Mouse (Mus musculus): Measurements from ENCODE around the gene Psd4. TPM values are rescaled to one million over a fixed set of nuclear protein-coding genes. Genes with fewer than 3 reads are reported as not detected.

Psd4 gene
- polyA plus RNA-seq, 1 experiment: 0.53 TPM

DNA sequence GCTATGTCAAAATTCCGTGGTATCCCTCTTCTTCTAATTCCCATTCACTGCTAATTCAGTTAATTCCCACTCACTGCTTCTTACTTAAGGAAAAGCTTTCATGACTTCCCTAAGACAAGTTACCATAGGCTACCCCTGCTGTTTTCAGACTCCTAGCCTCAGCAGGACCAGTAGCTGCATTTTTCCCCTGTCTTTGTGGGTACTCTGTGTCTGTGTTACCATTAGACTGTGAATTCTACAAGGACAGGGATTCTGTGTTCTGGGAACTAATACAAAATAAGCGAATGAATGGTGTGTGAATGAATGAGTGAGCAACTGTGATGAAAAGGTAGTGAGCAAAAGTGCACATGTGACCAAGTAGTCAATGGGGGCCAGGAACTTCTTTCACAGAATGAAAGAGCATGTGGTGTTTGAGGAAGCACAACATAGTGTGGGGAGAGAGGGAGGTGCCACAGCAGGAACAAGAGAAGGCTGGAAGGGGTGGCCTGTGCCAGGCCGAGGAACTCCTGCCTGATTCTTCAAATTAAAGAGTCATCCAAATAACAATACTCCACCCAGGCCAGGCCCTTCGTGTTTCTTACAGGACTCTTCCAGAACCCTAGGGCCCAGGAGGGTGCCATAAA lies 75.0 kb downstream of the Psd4 start:
- DNase-seq (ENCODE audit: low read depth): no peak
- no peak for TF ChIP-seq CTCF (IDR thresholded peaks at IDR 0.05; ENCODE audit: borderline replicate concordance, extremely low read depth, insufficient read depth, insufficient read length)
- no peak for TF ChIP-seq POLR2A (IDR thresholded peaks at IDR 0.05; ENCODE audit: borderline replicate concordance, extremely low read depth, insufficient read depth, insufficient read length, poor library complexity, severe bottlenecking)

DNA sequence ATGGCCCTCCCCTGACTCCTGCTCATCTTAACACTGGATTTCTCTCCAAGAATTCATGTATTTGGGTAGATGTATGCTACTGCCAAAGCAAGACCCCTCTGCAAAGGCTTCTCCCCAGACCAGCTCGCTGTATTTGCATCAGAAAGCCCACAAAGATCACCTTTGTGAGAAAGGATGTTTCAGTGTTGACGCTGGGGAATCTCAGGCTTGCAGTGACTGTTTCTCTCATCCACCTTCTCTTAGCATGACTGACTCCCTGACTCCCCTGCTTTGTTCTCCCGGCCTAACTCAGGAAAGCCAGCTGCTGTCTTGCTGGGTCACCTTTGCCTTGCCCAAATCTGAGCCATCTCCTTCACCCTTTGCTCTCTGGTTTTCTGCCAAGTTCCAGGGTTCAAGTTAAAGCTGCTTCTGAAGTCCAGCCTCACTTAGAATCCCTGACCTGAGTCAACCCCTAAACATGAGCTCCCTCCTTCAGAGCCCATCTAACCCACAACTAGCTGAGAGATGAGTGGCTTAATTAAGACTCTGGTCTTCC lies 75.9 kb downstream of the Psd4 start:
- TF ChIP-seq POLR2A (IDR thresholded peaks at IDR 0.05; ENCODE audit: borderline replicate concordance, extremely low read depth, insufficient read depth, insufficient read length, poor library complexity, severe bottlenecking) (no peak), CTCF (IDR thresholded peaks at IDR 0.05; ENCODE audit: borderline replicate concordance, extremely low read depth, insufficient read depth, insufficient read length) (no peak)

DNA sequence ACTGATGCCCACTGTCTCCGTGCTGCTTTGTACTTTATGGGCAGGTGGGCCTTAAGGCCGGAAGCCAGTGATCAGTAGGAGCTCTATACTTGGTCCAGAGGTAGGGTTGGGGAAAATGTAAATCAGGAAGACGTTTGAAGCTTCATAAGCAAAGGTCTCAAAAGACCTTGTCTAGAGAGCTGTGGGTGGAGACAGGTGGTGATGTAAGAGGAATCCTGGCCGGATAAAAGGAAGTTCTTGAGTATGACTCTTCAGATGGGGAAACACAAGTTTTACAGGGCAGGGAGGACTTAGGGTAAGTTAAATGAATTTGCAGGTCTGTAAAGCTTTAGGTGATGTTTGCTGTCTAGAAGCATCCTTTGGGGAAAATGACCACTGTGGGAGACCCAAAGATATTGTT lies 81.7 kb downstream of the Psd4 start:
- TF ChIP-seq CTCF (IDR thresholded peaks at IDR 0.05; ENCODE audit: borderline replicate concordance, extremely low read depth, insufficient read depth, insufficient read length): no peak
- no peak for TF ChIP-seq POLR2A (IDR thresholded peaks at IDR 0.05; ENCODE audit: borderline replicate concordance, extremely low read depth, insufficient read depth, insufficient read length, poor library complexity, severe bottlenecking)
- no peak for DNase-seq (ENCODE audit: low read depth)

More for the DNA sequence above, 75.9 kb downstream of the Psd4 start:
- no peak for DNase-seq (ENCODE audit: low read depth)

DNA sequence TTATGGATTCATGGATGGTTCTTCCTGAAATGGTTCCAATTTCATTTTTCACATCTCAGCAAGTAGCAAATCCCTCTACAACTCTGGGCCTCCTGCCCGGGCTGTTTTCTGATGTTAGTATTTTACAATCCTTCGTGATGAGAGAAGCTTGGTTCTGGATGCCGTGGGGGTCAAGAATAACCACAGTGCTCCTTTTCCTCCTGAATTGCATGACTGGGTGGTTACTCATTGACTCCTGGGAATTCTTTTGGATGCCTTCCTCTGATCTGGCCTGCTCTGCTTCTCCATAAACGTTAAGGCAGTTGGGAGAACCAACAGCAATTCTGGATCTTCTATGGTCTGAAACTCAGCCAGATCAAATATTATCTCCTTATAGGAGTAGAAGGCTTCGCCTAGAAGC lies 85.8 kb downstream of the Psd4 start:
- TF ChIP-seq CTCF (IDR thresholded peaks at IDR 0.05; ENCODE audit: borderline replicate concordance, extremely low read depth, insufficient read depth, insufficient read length) (no peak), POLR2A (IDR thresholded peaks at IDR 0.05; ENCODE audit: borderline replicate concordance, extremely low read depth, insufficient read depth, insufficient read length, poor library complexity, severe bottlenecking) (no peak)
- no peak for DNase-seq (ENCODE audit: low read depth)

DNA sequence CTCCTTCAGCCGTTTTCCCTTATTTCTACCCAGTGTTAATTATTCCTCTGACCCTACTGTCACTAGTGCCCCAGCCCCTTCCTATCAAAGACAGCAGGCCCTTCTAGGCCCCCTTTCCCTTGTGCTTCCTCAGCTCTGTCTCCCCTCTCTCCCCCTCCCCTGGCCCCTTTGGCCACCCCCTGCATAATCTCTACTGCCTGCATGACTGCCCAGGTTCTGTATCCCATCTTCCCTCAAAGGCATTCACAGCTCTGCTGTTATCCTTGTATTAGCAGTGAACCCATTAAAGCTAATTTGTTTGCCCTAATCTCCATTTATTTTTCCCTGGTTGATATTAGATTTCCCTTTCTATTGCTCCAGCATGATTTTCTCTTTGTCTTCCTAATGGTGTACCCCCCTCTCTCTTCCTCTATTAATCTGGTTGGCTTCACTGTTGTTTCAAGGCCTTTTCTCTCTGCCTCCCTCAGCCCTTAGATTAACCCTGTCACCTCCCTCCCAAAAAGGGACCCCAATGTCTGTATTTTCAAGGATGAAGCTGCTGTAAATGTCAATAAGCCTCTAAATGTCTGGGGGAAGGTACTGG lies 87.1 kb downstream of the Psd4 start:
- DNase-seq (ENCODE audit: low read depth): peak; percentile 11
- TF ChIP-seq POLR2A (IDR thresholded peaks at IDR 0.05; ENCODE audit: borderline replicate concordance, extremely low read depth, insufficient read depth, insufficient read length, poor library complexity, severe bottlenecking): no peak

DNA sequence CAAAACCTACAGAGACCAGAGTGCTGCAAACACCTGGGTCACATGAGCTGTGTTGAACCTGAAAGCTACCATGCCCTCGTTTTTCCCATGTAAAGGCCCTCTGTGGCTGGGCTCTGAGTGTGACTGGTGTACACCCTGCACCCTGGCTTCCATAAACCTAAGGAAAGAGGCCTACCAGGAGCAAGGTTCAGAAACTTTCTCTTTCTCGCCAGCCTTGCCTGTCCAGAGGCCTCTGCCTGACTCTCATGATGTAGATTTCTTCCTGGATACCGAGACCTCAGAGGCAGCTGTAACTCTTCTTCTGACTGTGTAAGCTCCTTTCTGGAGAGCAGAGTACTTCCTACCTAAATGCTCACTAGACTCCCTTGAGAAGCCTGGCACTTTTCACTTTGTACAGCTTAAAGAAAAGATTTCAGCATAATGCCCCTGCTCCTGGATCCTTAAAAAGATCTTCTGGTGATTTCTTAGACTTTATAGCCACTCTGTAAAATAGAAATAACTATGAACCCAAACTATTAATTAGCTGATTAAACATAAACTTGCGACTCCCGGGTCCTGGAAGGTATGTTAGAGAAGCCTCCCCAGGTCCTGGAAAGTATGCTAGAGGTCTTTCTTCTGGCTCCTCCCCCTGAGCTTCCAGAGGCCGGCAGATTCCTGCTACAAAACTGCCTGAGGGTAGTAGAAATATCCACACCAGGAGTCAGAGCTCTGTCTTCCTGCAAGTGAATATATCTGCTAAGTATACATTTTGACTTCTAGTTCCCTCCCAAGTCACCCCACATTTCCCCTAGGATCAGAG lies 87.9 kb downstream of the Psd4 start:
- TF ChIP-seq POLR2A (IDR thresholded peaks at IDR 0.05; ENCODE audit: borderline replicate concordance, extremely low read depth, insufficient read depth, insufficient read length, poor library complexity, severe bottlenecking) (no peak), CTCF (IDR thresholded peaks at IDR 0.05; ENCODE audit: borderline replicate concordance, extremely low read depth, insufficient read depth, insufficient read length) (no peak)
- DNase-seq (ENCODE audit: low read depth): no peak

DNA sequence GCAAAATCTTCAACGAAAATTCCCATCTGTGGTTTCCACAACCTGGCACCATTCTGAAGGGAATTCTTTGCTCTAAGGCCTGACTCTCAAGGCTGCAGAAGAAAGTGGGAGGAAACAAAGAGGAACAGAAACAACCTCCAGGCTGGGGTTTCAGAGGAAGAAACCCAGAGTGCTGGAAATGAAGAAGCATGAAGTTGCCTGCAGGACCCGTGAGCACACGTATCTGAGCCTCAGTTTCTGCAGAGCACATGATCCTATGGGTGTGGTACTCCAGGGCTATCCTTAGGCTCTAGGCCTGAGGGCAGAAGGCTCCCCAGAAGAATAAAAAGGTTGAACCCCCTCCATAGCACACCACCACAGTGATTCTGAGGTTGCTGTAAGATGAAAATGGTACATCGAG lies 89.5 kb downstream of the Psd4 start:
- TF ChIP-seq POLR2A (IDR thresholded peaks at IDR 0.05; ENCODE audit: borderline replicate concordance, extremely low read depth, insufficient read depth, insufficient read length, poor library complexity, severe bottlenecking) (no peak), CTCF (IDR thresholded peaks at IDR 0.05; ENCODE audit: borderline replicate concordance, extremely low read depth, insufficient read depth, insufficient read length) (no peak)
- no peak for DNase-seq (ENCODE audit: low read depth)

DNA sequence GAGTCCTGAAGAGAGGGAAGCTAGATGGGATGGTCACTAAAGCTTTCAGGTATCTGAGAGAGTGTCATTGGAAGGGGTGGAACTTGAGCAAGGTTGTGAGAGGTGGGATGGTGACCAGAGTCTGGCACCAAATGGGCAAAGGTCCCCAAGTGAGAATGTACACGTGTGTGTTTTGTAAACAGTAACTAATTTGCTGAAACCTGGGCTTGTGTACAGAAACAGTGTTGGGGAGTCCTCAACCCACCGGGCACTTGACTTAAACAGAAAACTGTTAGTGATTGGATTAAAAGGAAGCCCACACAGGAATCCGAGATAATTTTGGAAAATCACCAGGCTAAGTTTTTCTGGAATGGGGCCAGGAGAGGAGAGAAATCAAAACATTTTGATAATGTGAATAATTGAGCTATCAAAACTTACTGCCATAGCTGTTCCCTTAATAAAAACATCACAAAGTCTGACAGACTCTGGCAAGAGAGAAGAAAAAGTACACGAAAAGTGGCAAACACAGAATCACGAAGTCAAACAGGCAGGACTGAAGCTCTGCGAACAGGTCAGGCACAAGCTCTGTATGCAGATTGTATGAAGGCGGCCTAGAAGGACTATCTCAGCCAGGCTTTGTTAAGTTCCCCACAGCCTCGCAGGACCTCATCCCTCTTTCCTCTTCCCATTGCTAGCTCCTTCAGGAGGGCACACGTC lies 92.9 kb downstream of the Psd4 start:
- TF ChIP-seq CTCF (IDR thresholded peaks at IDR 0.05; ENCODE audit: borderline replicate concordance, extremely low read depth, insufficient read depth, insufficient read length): no peak
- TF ChIP-seq POLR2A (IDR thresholded peaks at IDR 0.05; ENCODE audit: borderline replicate concordance, extremely low read depth, insufficient read depth, insufficient read length, poor library complexity, severe bottlenecking): no peak
- no peak for DNase-seq (ENCODE audit: low read depth)

DNA sequence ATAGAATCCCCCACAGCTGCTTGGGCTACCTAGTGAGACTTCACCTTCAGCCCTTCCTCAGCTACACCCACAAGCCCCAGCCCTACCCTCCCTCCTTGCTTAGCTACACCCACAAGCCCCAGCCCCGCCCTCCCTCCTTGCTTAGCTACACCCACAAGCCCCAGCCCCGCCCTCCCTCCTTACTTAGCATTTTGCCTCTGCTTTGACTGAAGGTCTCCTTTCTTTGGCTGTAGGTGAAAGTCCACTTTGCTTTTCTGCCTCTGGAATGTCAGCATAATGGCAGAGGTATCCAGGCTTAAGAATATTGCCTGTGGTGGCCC lies 93.4 kb downstream of the Psd4 start:
- TF ChIP-seq CTCF (IDR thresholded peaks at IDR 0.05; ENCODE audit: borderline replicate concordance, extremely low read depth, insufficient read depth, insufficient read length) (no peak), POLR2A (IDR thresholded peaks at IDR 0.05; ENCODE audit: borderline replicate concordance, extremely low read depth, insufficient read depth, insufficient read length, poor library complexity, severe bottlenecking) (no peak)
- no peak for DNase-seq (ENCODE audit: low read depth)

Other genes starting within 250 kb of the Psd4 start
- not detected in 2 replicates for gene Il1f8, start 214.4 kb upstream of the Psd4 start, polyA plus RNA-seq (2012; rRNA removed)
- gene Il1f9, start 181.1 kb upstream of the Psd4 start, polyA plus RNA-seq (2012; rRNA removed): not detected in 2 replicates
- gene Il1f6, start 152.2 kb upstream of the Psd4 start, polyA plus RNA-seq (2012; rRNA removed): not detected in 2 replicates
- 0.07 TPM in 1 of 2 replicates, not detected in the other for gene Il1f5, start 90.6 kb upstream of the Psd4 start, polyA plus RNA-seq (2012; rRNA removed)
- gene Il1f10, start 76.4 kb upstream of the Psd4 start, polyA plus RNA-seq (2012; rRNA removed): not detected in 2 replicates
- gene Il1rn, start 30.7 kb upstream of the Psd4 start, polyA plus RNA-seq (2012; rRNA removed): 0.08 and 0.15 TPM in 2 replicates
- gene Pax8, start 108.0 kb downstream of the Psd4 start, polyA plus RNA-seq (2012; rRNA removed): 1.9 and 9.4 TPM in 2 replicates

Data from brain, embryonic 14.5 days (tissue).